Mouse (Mus musculus): ENCODE measurements around the gene Ccdc158.

Ccdc158 gene

DNA sequence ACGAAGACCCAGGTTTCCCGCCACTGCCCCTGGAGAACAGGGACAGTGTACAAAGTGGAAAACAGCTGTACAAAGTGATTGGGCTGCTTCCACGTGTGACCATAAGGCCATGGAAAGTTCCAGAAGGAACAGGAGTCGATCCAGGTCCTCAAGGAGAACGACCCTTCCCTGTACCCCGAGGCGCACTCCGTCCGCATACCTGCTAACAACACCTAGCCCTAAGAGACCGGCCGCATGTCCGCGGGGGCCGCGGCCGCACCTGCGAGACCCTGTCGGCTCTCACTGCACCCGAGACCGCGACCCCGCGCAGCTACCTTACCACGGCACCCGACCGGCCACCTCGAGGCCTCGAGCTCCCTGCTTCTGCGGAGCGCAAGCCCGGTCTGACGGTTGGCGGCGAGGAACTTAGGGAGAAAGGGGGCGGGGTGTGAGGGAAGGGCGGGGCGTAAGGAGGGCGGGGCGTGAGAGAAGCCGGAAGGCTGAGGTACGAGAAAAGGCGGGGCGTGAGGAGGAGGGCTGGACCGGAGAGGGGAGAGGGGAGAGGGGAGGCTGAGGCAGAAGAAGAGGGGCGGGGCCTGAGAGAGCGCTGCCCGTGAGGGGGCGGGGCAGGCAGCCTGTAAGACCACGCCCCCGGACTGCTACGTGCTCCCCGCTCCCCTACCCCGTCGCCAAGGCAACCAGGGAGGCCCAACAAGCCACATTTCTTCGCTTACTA lies at the start of gene Ccdc158:
Ccdc158 (minus strand) TSS at position 413 of the 715 bp plus-strand sequence.
- DNase-seq: peak; percentile 72

DNA sequence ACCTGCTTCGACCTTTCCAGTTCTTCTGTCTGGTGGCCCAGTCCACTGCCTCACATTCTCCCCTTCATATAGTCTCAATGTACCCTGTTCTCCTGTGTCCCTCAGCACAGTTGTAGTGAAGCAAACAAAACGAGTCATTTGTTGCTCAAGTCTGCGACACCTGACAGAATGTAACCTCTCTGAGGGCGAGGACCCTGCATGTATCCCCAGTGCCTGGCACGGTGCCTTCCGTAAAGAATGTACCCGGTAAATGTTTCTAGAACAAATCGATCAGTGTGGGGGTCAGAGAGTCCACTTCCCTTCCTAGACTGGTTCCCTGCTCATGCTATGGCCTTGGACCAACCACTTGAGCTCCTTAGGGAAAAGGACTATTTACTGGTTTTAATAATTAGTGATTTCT lies 46.5 kb upstream of the Ccdc158 start:
- DNase-seq: no peak

DNA sequence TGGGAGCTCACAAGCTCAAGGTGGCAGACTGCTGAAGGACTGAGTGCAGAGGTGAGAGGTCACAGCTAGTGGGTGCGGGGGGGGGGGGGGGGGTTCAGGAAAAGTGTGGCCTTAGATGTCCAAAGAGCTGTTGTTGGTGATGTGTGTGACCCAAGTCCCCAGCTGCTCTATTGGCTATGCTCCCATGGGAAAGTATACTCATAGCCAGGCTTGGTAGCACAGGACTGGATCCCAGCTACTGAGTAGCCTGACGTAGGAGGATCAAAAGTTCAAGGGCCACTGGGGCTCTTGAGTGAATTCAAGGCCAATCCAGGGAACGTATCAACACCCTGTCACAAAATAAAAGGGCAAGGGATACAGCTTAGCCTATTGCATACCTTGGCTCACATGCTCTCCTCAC lies 43.8 kb upstream of the Ccdc158 start:
- DNase-seq: no peak

DNA sequence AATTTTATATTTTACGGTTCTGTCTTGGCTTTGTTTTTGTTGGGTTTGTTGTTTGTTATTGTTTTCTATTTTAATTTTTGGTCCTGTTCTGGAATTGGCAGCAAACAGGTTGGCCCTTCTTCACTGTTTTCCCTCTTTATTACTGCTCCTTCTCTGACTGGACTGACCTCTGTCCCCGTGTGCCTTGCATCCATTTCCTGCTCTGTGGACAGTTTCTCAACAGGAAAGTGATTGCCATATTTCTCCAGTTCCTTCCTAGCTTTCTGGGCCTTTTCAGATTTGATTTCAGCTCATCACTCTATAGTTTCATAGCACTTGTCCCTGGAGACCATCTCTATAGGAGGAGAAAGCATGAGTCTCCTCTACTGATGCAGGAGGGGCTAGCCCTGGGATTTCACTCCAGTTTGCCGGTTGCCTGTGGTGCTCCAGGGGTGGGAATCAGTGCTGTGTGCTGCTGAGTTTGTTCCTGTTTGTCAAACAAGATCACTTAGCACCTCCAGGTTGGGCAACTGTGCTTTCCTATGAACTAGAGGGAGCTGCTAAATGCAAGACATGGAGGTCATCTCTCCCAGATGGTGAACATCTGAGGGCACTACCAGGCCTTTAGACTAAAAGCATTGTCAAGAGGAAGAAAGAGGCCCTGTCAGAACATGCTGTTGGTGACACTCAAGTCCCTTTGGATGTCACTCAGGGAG lies 42.7 kb upstream of the Ccdc158 start:
- no peak for DNase-seq

DNA sequence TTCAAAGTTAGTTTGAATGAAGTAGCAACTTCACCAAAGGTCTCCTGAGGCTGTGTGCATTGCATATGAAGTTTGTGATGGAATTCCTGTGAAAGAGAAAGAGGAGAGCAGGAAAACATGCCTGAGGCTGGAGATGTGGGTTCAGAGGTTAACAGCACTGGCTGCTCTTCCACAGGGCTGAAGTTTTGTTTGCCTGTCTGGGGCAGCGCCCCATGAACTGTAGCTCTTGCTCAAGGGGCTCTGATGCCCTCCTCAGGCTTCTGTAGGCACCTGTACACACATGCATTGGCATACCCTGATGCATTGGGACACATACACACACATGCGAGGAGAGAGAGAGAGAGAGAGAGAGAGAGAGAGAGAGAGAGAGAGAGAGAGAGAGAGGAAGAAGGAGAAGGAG lies 40.8 kb upstream of the Ccdc158 start:
- no peak for DNase-seq

DNA sequence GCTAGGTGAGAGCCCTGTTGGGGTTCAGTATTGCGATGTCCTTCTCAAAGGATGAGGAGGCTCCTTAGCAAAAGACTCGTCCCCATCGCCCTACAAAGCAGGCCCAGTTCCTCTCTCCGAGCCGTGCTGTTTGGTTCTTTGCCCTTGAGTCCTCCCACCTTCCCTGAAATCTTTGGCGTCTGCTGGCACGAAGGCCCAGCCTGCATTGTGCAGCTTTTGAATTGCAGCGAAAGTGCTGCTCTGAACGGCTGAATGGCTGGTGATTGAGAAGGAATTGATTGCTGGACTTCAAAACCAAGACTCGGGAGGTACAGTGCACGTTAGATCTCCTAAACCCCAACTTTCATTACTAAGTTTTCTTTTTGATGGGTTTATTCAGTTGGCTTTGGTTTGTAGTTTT lies 40.2 kb upstream of the Ccdc158 start:
- no peak for DNase-seq

DNA sequence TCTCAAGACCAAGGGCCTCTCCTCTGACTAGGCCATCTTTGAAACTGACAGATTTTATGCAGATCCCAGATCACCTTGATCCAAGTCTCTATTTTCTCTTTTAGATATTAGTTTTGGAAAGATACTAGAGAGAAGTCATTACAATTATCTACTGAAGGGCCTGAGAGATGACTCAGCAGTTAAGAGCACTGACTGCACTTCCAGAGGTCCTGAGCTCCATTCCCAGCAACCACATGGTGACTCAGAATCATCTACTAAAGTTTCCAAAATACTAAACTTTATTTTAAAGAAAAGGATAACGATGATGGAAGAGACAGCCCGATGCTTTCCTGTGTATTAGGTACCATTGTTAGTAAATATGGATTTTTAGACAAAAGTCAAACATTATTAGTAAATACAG lies 39.8 kb upstream of the Ccdc158 start:
- DNase-seq: no peak

DNA sequence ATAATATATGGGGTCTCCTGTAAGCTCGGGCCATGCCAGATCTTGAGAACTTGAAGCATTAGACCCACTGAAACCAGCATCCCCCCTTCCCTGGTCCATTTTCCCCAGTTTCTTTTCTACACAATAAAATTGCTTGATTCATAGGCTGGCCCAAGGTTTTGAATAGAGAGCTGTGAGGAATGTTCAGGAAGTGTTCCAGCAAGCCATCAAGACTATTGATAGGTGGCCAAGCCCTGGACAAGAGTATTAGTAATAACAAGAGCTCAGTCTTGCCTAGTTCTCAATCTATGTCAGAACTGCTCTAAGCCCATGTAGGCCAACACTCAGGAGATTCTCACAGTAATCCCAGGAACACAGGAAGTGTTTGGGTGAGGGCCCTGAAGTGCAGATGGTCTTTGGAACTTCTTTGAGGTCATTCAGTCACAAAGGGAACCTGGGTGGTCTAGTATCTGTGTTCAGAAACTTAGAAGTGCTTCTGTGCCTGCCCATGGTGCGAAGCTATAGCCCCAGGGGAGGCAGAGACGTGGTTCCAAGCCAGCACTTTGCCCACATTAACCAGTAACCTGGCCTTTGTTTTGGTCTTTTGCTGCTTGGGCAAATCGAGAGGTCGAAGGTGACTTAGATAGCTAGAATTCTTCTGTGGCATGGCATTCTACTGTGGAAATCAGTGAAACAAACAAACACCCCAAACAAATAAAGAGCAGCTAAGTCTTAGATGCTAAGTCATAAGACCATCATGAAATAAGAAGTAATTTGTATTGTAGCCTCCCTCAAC lies 37.7 kb upstream of the Ccdc158 start:
- DNase-seq: peak; percentile 32

DNA sequence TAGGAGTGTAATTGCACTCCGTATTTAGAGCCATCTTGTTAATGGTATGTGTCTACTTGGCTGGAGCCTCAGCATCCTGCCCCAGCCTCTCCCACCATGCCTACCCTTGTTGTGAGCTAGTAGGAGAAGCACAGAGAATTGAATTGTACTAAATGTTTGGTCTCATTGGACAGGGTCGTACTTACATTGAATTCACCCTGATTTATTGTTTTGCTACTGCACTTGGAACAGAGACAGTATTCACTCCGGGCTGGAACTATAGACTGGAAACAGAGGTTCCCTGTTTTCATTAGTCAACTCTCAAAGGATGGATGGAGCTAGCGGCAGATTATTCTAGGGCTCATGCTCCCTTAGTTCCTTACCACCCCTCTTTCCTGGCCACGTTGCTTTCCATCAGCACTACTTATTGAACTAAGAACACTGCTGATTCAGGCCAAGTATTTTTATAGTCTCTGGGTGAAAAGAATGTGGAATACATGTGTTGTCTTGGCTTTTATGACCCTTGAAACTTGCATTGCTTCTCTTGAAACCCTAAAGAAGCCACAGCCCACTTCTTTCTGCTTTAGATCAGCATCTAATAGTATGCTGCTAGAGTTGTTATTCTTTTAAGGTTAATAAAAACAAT lies 36.7 kb upstream of the Ccdc158 start:
- no peak for DNase-seq

DNA sequence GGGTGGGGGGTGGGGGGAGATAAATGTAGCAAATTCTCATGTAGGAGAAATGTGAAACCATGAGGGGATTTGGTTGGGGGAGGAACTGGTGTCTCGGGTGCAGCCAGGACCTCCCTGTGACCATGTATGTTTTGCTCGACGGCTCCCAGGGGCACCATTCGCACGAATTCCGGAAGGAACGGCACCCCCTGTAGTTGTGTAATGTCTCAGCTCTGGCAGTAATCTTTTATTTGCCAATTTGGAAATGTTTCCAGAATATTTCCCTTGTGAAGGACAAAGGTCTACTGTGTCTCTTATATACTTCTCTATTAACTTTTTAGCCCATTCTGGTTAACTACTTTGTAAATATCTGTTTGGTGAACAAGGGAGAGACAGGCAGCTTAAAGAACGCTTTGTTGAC lies 35.7 kb upstream of the Ccdc158 start:
- no peak for DNase-seq

DNA sequence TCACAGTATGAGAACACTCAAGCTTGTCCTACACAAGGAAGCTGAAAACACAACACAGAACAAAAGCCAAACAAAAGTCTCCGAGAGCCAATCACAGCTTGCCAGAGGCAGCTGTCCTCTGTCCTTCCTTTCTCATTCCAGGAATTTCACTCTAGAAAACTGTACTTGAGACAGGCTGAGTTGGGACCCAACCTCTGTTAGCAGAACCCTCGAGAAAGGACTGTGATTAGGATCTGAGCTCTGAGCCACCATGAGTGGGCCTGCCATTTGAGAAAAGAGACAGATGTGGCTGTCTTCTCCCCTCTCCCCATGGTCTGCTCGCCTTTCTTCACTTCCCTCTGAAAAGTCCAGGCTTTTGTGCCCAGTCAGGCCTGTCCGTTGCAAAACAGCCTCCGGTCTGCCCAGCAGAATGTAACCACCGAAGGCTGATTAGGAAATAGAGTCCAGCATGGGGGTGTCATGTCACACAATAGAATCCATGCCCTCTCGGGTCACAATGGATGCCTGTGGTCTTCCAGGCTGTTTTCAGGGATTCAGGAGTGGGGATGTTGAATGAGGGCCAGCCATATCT lies 32.9 kb upstream of the Ccdc158 start:
- no peak for DNase-seq

DNA sequence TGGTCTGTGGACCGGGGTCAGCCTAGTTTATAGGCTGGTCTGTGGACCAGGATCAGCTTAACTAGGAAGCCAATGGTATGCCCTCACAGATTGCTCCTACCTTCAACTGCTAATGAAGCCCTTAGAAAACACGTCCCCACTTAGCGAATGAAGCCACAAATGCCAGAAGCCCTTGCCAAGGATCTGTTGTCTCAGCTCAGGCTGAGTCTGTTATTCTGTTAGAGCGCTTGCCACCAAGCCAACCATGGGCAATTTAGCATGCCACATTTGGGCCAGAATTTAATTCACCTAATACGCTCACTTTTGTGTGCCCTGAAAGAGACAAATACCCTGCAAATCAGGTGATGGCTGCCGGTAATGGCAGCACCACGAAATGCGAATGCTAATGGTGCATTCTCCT lies 28.6 kb upstream of the Ccdc158 start:
- DNase-seq: peak; percentile 34

DNA sequence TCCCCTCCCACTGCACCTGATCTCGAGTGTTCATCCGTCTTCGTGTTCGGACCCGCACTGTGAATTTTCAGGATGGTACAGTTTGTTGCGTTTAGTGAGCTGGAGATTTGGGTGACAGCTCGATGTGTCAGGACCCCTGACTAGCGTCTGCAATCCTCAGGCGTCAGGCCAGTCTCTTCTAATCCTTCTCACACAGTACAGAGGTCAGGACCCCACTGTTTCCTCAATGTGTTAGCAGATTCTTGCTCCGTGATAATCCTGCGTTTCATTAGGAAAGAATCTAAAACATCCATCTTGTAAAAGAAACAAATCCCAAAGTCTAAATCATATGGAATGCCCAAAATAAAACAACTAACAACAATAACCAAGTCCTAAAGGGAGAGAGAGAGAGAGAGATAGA lies 26.7 kb upstream of the Ccdc158 start:
- DNase-seq: no peak

DNA sequence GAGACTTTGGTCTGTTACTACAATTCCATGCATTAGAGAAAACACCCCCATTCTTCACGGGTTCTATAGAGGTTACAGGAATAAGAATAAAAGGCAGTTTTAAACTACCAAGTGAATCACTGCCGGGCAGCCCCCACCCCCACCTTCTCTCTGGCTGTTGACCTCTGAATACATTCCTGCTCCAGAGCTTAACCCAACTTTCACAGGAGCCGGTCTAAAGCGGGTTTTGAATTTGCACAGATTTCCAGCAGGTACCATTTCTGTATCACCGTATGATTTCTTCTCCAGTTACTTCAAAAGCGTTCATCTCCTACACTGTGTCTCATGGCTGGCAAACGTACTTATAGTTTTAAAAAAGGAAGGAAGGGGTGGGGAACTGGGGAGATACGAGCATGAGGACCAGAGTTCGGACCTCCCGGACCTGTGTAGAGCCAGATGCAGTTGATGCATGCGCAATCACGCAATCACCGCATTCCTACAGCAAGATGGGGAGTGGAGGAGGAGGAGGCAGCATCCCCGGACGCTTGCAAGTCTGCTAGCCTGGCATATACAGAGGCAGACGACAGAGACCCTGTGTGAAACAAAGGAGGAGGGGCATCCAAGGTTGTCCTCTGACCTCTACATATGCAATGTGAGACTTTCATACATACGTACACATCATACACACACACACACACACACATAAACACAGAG lies 23.9 kb upstream of the Ccdc158 start:
- DNase-seq: no peak

DNA sequence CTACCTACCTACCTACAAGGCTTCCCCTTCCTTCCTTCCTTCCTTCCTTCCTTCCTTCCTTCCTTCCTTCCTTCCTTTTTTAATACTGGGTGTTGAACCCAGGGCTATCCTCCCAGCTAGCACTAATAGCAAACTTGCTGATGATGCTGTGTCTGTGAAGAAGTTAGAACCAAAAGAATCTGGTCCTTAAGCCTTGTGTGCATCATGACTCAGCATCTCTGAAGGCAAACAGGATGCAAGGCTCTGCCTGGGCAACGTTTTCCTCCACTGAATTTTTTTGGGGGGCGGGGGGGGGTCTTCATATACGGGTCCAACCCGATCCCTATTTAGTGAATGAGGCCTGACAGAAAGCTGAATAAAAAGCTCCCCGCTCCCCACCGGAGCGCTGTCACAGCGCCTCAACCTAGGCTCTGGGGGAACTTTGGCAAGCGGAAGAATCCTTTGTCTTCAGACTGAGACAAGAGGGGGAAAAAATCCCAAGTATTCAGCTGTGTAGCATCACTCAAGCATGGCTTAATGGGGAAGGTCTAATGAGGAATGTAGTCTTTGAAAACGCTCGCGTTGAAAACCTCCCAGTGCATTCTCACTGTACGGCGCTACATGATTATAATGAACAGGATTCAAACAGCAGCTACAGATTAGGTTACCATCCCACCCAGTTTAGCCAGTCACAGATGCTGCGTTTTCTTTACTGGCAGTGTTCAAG lies 23.2 kb upstream of the Ccdc158 start:
- no peak for DNase-seq

DNA sequence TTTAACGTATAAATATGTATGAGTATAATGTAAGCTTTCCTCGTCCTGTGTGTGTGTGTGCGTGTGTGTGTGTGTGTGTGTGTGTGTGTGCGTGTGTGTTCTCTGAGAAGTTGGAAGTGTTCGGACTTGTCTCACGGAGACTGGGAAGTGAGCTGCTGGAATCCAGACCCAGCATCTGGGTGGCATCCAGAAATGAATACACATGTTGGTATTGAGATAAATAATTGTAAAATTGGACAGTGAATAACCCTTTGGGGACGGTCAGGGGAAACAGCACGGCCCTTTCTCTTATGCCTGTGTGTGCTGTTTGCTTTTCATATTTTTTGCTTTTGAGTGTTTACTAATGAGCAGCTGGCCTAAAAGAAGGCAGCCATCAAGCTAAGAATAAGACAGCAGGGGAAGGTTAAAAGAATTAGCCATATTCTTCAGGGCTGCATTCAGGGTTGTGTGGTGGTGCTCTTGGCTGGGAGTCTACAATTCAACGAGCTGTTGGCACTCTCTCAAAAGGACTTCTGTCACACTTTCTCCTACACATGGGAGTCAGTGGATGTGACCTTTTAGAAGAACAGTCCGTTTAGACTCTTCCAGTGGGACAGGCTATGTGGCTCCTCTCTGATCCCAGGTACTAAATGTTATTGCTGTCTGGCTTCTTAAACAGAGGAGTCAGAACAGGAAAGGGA lies 19.4 kb upstream of the Ccdc158 start:
- no peak for DNase-seq

DNA sequence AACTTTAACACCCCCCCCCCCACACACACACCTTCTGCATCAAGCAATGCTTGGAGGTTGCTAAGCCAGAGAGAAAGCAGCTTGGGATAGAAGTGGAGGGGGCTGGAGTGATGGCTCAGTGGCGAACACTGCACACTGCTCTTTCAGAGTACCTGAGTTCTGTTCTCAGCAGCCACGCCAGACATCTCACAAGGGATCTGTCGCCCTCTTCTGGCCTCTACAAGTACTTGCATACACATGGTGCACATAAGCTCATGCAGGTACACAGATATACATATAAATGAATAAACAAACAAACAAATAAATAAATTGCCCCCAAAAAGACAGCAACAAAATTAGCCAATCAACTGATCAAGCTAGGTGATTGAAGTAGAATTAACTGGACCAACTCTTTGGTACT lies 18.7 kb upstream of the Ccdc158 start:
- DNase-seq: no peak

DNA sequence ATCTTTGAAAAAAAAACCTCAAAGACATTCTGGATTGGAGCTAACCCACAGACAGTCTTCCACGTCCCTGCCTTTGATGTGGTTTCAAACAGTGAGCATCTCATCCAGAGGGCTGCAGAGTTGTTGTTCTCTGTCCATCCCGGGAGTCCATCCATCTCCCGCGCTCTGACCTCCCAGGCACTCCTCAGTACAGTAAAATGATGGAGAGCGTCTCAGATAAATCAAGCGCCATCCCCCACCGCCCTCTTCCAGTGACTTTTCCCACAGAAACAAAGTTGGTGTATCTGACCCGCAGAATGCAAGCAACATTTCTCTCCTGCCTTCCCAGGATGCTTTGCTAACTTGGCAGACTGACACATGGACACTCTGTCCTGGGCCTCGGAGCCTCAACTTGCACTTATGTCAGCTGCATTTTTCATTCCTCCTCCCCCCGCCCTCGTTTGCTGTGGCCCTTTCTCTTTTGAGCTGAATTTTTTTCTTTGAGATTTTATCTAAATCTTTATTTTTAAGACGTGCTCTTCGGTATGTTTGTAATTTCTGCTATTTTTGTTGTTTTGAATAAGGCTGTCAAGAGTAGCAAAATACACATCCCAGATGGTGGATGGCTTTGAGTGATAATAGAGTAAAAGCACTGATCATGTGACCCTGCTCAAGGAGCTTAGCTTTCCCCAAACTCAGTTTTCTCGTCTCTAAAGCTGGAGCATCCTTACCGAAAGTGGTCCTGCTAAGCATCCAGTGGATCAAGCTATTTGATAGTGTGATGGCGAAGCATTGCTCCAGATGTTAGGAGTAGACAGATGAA lies 17.3 kb upstream of the Ccdc158 start:
- no peak for DNase-seq

DNA sequence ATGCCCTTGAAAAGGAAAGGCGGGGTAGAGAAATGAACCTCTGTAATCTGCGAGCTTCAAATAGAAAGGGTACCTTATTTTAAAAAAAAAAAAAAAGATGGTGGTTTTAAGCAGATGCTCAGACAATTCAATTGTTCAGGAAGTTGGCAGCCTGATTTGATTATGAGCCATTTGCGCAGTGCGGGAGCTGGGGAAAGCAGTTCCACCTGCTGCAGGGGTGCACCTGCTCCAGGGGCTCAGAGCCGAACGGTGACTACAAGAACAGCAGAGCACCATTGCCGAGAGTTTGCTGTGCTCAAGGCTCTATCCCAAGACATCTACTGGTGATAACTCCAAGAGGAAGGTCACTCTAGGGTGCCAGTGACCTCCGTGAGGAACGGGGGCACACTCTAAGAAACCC lies 13.5 kb upstream of the Ccdc158 start:
- no peak for DNase-seq

DNA sequence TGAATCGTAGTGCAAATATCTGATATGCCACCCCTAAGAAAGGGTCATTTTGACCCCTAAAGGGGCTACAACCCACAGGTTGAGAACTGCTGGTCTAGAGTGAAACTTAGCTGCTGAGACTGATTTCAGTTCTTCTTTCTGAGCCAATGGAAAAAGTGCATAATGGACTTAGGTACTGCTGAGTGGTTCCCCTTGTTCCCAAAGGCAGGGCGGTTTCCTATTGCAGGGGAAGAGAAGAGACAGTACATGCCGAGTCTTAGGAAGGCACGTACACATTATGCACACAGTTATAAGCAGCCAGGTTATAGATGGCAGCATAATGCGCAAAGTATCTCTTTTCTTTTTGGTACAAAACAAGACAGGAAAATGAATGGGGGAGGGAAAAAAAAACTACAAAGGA lies 13.1 kb upstream of the Ccdc158 start:
- no peak for DNase-seq

Data from layer of hippocampus, adult 9-11 months (tissue).